Mouse (Mus musculus): Measurements from ENCODE around the gene Trappc3.

Gene Trappc3

DNA sequence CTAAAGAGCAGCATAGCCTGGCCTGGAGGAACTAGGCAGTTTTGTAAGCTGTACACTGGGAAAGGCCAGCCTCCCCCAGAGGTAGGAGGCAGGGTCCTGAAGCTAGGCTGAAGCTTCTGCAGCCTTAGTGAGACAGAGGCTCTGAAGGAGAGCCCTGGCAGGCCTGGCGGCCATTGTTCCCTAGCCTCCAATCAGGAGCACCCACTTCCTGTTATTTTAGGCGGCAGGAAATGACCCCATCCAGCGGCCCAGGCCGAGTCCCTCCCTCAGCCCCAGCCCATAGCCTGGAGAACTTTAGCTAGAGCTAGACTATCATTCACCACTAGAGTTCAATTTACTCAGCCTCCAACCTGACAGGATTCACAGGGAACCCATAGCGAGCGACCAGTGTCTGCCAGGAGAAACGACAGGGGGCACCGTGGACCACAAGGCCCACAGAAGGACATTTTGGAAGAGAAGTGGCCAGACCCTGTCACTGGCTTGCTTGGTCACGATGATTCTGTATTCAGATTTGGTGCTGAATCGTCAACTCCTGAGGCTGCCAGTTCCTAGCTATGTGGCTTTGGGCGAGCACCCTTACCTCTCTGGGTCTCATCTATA is 10.4 kb upstream of the Trappc3 start:
- DNase-seq: peak; percentile 40

DNA sequence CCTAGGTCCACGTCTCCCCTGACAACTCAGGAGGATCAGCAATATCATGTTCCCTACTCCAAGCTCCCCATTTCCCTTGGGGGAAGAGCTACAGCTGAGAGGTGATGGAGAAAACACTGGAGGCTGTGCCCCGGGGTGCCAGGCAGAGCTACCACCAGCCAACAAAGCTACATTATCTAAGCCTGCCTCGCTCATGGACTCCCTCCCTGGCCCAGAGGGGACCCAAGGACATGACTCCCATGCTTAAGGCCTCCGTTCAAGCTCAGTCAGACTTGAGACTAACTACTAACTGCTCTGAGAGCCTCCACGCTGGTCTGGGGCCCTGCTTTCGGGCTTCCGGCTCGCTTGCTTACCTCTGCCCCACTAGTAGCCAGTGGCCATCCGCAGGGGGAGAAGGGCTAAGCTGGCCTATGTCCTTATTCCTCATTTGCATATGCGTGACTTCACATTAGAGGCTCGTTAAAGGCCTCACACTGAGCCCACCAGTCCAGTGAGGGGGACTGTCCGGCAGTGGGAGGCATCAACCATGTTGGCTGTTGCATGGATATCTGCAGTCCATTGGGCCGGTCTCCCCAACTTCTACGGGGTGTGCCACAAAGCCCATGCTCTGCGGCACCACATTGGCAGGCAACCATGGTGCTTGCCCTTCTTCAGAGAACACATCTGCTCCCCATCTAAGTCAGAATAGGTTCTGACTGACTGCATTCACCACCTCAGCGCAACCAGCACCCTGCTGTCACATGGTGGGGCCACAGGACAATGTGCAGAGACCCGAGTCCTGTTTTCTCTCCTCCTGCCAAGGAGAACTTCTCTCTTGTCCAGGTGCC is 9.5 kb upstream of the Trappc3 start:
- DNase-seq: no peak

GRCm38 (mm10) chr4:126253637-126254272 is 8.4 kb upstream of the Trappc3 start:
- DNase-seq: no peak

DNA sequence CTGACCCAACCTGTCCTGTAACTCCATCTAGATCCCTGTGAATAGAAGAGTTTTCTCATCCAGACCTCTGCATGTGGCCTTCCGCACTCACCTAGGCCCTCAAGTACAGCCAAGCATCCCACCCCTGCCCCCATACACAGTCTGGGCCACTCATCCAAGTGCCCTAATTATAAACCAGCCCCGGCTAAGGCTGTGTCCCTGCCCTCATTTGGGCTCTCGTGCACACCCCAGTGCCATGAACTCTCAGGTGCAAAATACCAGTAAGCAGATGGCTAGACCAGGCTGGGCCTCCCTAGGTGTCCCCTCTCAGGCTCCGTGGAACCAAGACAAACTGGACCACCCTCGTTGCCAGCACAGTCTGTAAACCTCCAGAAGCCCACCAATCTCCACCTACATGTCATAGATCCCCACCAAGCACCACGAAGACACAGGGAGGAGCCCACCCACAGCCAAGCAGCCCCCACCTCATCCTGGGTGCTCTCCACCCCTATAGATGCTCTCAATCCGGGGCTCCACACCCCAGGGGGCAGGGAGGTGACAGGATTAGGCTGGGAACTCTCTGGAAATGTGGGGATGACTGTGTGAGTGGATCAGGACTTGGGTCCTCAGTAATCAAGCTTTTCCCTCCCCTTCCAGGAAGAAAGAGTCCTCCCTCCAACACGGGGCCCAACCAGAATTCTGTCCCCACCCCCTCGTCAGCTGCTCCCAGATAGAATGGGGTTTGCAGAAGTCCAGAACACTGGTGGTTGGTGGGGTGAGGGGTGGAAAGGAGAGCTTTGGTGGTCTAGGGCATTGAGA is 7.6 kb upstream of the Trappc3 start:
- DNase-seq: peak; percentile 47

GRCm38 (mm10) chr4:126255113-126256001 is 6.8 kb upstream of the Trappc3 start:
- DNase-seq: peak; percentile 80

- DNase-seq: peak; percentile 91
Observed at GRCm38 (mm10) chr4:126256131-126256791, 5.9 kb upstream of the Trappc3 start, which contains the start of gene Map7d1. Gene Map7d1, minus strand, starts transcription at chr4:126256343.

DNA sequence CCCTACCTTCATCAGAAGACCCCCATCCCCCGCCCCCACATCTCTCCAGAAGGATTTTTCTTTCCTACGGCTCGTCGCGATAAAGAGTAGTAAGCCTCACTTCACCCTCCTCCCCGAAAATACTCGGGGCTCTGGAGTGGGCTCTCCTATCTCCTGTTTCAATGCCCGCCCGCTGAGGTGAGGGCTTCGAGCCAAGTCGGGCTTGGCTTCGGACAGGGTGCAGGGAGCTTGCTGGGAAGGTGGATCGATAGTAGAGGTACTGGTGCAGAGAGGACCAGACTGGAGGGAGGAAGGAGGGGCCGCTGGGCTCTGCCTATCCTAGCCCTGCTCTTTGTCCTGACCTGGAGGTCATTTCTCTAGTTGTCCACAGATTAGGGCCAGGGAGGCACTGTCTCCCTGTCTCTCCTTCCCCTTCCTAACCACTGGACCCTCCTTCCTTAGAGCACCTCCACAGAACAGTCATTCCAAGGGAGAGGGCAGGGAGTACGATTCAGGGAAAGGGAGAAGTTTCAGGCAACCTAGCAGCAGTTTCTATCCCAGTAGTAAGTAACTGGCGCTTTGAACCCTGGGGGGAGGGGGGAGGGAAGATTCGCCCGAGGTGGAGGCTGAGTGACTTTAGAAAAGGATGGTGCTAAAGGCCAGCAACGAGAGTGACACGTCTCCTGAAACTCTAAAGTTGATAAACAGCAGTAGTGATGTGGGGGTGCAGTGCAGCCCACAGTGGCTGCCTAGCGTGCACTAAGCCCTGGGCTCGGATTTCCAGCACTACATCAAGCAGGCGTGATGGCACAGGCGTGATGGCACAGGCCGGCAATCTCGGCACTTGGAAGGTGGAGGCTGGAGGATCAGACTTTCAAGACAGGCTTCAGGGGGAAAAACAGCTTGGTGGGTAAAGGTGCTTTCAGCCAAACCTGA is 4.9 kb upstream of the Trappc3 start:
- peak; percentile 67 for DNase-seq

- peak; percentile 47 for DNase-seq
Observed at GRCm38 (mm10) chr4:126259063-126259462, 3.1 kb upstream of the Trappc3 start.

DNA sequence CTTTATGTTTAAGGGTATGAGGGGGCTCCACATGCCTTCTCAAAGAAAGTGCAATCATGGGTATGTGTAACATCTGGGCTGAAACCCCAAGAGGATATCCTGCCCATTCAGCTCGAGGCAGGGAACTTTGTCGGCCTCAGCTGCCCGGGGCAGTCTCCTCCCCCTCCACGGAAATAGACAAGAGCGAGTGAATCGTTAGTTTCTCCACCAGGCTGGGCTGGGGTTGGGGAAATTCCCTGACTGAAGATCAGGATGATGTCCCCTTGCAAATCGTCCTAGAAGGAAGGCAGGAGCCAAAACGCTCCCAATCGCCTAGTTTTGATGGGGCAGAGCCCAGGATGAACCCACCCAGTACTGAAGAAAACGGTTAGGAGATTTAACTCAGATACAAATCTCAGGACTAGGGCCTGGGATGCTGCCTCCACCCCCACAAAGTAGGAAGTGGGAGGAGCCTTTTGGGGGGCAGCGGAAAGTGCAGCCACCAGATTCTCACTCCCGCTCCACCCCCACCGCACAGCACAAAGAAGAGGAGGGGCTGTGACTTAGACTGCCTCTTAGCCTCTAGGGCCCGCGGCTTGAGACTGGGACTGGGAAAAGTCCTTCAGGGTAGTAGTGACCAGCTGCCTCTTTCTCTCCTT is 2.5 kb upstream of the Trappc3 start:
- DNase-seq: peak; percentile 90

- peak; percentile 83 for DNase-seq
Observed at GRCm38 (mm10) chr4:126260520-126261201, 1.5 kb upstream of the Trappc3 start.

GRCm38 (mm10) chr4:126261266-126261665 is 859 bp upstream of the Trappc3 start:
- DNase-seq: no peak

DNA sequence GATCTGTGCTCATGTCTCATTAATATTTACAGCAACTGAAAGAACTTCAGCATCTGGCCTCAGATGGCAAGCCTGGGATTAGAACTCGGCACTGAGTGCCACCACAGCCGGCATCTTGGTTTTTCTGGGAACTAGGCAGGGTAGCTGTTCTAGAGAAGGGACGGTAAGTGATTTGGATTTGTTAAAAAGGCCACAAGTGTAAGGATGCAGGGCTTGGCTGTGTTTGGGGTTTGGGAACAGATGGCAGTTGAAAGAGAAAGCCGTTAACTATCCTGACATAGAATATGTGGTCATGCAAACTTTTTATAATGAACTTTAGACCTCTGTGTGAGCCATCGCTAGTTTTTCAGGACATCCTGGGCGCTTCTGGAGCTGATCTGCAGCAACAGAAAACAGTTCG is 450 bp upstream of the Trappc3 start:
- DNase-seq: no peak

- DNase-seq: no peak
Observed at GRCm38 (mm10) chr4:126269292-126269691, 7.2 kb downstream of the Trappc3 start.

DNA sequence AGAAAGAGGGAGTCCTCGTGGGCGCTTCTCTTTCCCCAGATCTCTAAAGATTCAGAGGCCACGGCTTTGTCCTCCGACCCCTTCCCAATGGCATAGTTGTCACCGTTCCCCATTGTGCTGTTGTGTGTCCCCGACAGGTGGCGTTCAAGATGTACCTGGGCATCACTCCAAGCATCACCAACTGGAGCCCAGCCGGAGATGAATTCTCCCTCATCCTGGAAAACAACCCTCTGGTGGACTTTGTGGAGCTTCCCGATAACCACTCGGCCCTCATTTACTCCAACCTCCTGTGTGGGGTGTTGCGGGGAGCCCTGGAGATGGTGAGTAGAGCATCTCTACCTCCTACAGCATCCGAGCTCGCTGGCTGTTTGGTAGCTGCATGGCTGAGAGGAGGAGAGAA is 11.6 kb downstream of the Trappc3 start:
- no peak for DNase-seq

DNA sequence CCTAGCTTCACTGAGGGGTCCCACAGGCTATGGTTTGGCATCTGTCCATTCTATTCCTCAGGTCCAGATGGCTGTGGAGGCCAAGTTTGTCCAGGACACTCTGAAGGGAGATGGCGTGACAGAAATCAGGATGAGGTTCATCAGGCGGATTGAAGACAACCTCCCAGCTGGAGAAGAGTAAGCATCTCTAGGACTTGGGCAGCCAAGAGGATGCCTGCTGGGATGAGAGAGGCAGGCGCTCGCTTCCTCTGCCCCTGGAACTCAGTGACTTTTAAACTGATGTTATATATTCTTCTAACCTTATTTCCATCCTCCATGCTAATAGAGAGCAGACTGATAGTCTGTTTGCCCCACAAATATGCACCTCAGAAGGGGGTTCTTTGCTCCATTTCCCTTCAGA is 13.0 kb downstream of the Trappc3 start:
- no peak for DNase-seq

- no peak for DNase-seq
Observed at GRCm38 (mm10) chr4:126275681-126276131, 13.6 kb downstream of the Trappc3 start.

GRCm38 (mm10) chr4:126277906-126278564 is 15.9 kb downstream of the Trappc3 start:
- DNase-seq: peak; percentile 80

DNA sequence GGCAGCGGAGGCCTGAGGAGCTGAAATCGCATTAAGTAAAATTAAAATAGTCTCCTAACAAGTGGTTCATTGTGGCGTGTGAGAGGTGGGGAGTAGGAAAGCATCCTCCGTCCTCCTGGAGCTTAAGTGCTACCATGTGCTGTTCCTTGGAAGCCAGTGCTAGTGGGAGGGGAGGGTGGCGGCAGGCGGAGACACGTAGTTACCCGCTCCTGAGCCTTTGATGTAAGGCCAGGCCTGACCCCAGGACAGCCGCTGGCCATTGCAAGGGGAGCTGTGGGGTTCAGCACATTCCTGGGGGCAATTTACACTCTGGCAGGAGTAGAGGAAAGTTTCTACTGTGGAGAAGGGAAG is 16.4 kb downstream of the Trappc3 start:
- peak; percentile 64 for DNase-seq

DNA sequence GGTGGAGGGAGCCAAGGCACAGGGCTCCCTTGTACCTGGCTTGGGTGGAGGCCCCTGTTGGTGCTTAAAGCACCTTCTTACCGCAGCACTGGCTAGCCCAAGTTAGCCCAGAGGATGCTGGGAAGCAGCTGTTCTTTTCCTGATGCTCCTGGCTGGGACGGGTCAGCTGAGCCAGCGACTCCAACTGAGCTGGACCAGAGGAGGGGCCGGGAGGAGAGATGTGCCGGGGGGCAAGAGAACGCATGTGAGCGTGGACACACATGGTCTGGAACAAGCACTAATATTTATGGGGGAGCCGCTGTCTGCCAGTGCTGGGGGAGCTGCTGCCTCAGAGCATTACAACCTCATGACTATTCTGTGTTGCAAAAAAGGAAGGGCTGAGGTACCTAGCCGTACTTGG is 16.8 kb downstream of the Trappc3 start:
- peak; percentile 39 for DNase-seq
